Mouse (Mus musculus) liver, embryonic 14.5 days (tissue): ENCODE data around the gene Pnpla8. TPM values are rescaled to one million over a fixed set of nuclear protein-coding genes. Genes with fewer than 3 reads are reported as not detected.
A peak's percentile ranks its signal among the peaks of the same experiment; 100 is the strongest.

Source experiments
- ATAC-seq: fragments of 200-750 bp; cut with Nextera tagmentation; 2 replicates; pipeline ENCODE4 v1.8.0; 2017; ENCODE audit warnings: moderate number of reproducible peaks, mild to moderate bottlenecking, moderate library complexity; ENCODE audit not compliant: insufficient read depth
- DNase-seq, 3 experiments: peaks; one replicate each; pipeline ENCODE4 v3.0.0-alpha.2; 2012 to 2013; ENCODE audit warnings: low read depth in 3 of 3, low spot score in 3 of 3
- H3K27ac ChIP-seq: fragments of 300-500 bp; sonication (generic); 2 replicates; pipeline ENCODE4 v1.5.1; 2014; ENCODE audit warnings: moderate library complexity, mild to moderate bottlenecking, control low read depth, inconsistent platforms
- H3K27me3 ChIP-seq: fragments of 300-500 bp; sonication (generic); 2 replicates; pipeline ENCODE4 v1.6.1; 2014; ENCODE audit warnings: mild to moderate bottlenecking, low read length, moderate library complexity; ENCODE audit not compliant: control insufficient read depth, insufficient read depth
- H3K36me3 ChIP-seq: fragments of 300-500 bp; sonication (generic); replicated peaks from 2 replicates; pipeline ENCODE4 v1.6.1; 2014; ENCODE audit warnings: low read depth; ENCODE audit not compliant: control insufficient read depth, insufficient read depth
- H3K4me1 ChIP-seq, 2 experiments: fragments of 200-500 bp in 1 of 2; fragments of 300-500 bp in 1 of 2; sonication (generic) in 1 of 2; replicated peaks; 2 replicates each; pipeline ENCODE4 v1.6.1; 2012 to 2014; ENCODE audit warnings: antibody characterized with exemption in 1 of 2, inconsistent platforms in 1 of 2, low read length in 1 of 2; ENCODE audit not compliant: control insufficient read depth in 2 of 2, insufficient read depth in 2 of 2
- H3K4me2 ChIP-seq: fragments of 300-500 bp; sonication (generic); 2 replicates; pipeline ENCODE4 v1.6.1; 2014; ENCODE audit warnings: low read depth, mild to moderate bottlenecking, control low read depth, moderate library complexity
- H3K4me3 ChIP-seq, 2 experiments: fragments of 200-500 bp in 1 of 2; fragments of 300-500 bp in 1 of 2; sonication (generic) in 1 of 2; 2 replicates each; pipeline ENCODE4 v1.5.1; 2012 to 2014; ENCODE audit warnings: low read depth in 2 of 2, low read length in 2 of 2, mild to moderate bottlenecking in 2 of 2, control low read depth in 1 of 2, inconsistent platforms in 1 of 2, moderate library complexity in 1 of 2; ENCODE audit not compliant: insufficient read depth in 1 of 2
- H3K9ac ChIP-seq: fragments of 300-500 bp; sonication (generic); replicated peaks from 2 replicates; pipeline ENCODE4 v1.6.1; 2014; ENCODE audit warnings: mild to moderate bottlenecking, control low read depth, moderate library complexity
- H3K9me3 ChIP-seq: fragments of 300-500 bp; sonication (generic); 2 replicates; pipeline ENCODE4 v1.6.1; 2016; ENCODE audit warnings: low read length, mixed read lengths; ENCODE audit not compliant: control insufficient read depth
- CTCF ChIP-seq: IDR thresholded peaks from 2 replicates; pipeline ENCODE4 v1.5.1; 2016; ENCODE audit warnings: antibody characterized with exemption, low read depth, control low read depth
- EP300 ChIP-seq: IDR thresholded peaks from 2 replicates; pipeline ENCODE4 v1.6.1; 2016; ENCODE audit warnings: antibody characterized with exemption, low read depth
- WGBS: fragments of 180-500 bp; shearing (Covaris S2); extraction: QIAGEN DNeasy Blood & Tissue Kit; methylation state at CpG from one replicate; pipeline ENCODE4 v1.1.7; 2014; ENCODE audit not compliant: insufficient replicate concordance; 5-methylcytosine and 5-hydroxymethylcytosine counted together
- polyA plus RNA-seq, 2 experiments: library from polyadenylated mRNA; depleted of rRNA in 1 of 2; stranded (reverse) in 1 of 2; unstranded in 1 of 2; fragments of >200 nt; fragmentation: Nextera tagmentation in 1 of 2; extraction: Ambion mirVana in 1 of 2; gene quantifications; 2 replicates each; pipeline versions ENCODE4 v1.2.1 to v1.2.3; 2012 to 2014

Pnpla8 gene
- polyA plus RNA-seq, 2 experiments: 8.8 to 21.4 TPM

DNA sequence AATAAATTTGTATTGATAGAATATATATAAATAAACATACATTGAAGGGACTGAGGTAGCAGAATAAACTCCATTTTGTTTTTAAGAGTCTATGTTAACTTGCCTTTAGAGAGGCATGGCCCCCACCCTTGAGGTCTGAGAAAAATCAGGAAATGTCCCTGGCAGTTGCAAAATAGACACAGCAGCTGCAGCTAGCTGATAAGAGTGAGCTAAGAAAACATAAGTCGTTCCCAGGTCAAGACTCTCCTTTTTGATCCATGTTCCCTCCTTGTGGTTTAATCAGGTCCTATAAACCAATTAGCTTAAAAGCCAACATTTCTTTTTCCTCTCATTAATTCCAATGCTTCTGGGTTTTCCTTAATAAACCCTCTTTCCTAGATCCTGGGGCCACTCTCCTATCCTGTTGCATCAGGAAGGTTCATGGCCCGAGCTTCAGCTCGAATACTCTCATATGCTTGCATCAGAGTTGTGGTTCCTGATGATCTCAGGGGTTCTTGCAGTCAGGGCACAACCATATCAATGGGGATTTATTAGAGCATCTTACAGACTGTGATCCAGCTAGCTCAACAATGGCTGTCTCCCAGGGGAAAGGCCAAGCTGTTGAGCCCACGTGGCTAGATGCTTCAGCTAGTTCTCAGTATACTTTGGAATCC, 23.2 kb upstream of the Pnpla8 start:
- peak; percentile 74; the same call in 1 of the 2 replicates for ATAC-seq
- no peak overlapping the region for H3K4me2 ChIP-seq
- no peak overlapping the region for H3K27ac ChIP-seq
- H3K9me3 ChIP-seq: no peaks in the 10 kb centered on the region
- no peaks in the 10 kb centered on the region for H3K27me3 ChIP-seq
- H3K4me1 ChIP-seq: peaks cover 7 to 9% of the 10 kb centered on the region in 2 experiments
- no peak overlapping the region for H3K4me3 ChIP-seq
- TF ChIP-seq CTCF: no peak
- peak; percentile 59 for TF ChIP-seq EP300
- no peak overlapping the region for H3K9ac ChIP-seq
- no peaks in the 10 kb centered on the region for H3K36me3 ChIP-seq
- WGBS: 16% methylated on average over 4 of the region's 4 CpGs
- peak in 2 of 3 experiments; percentile 40 to 43 for DNase-seq

- Histone ChIP-seq H3K27me3 (no peaks in the 10 kb centered on the region), H3K4me2 (peak overlapping the region; percentile 94), H3K4me1 (peaks cover 6 to 8% of the 10 kb centered on the region in 2 experiments), H3K27ac (peak overlapping the region; percentile 49), H3K9ac (peak overlapping the region; percentile 89), H3K4me3 (peak overlapping the region; percentile 78 to 90), H3K9me3 (no peaks in the 10 kb centered on the region), H3K36me3 (peaks cover 4% of the 10 kb centered on the region)
- under 1% methylated on average over 37 of the region's 37 CpGs for WGBS
- TF ChIP-seq CTCF: no peak
- TF ChIP-seq EP300: no peak
- DNase-seq (no peak), ATAC-seq (no peak; the same call in 1 of the 2 replicates)
Measured at GRCm38 (mm10) chr12:44209141-44209823, 11.9 kb upstream of the Pnpla8 start.

DNA sequence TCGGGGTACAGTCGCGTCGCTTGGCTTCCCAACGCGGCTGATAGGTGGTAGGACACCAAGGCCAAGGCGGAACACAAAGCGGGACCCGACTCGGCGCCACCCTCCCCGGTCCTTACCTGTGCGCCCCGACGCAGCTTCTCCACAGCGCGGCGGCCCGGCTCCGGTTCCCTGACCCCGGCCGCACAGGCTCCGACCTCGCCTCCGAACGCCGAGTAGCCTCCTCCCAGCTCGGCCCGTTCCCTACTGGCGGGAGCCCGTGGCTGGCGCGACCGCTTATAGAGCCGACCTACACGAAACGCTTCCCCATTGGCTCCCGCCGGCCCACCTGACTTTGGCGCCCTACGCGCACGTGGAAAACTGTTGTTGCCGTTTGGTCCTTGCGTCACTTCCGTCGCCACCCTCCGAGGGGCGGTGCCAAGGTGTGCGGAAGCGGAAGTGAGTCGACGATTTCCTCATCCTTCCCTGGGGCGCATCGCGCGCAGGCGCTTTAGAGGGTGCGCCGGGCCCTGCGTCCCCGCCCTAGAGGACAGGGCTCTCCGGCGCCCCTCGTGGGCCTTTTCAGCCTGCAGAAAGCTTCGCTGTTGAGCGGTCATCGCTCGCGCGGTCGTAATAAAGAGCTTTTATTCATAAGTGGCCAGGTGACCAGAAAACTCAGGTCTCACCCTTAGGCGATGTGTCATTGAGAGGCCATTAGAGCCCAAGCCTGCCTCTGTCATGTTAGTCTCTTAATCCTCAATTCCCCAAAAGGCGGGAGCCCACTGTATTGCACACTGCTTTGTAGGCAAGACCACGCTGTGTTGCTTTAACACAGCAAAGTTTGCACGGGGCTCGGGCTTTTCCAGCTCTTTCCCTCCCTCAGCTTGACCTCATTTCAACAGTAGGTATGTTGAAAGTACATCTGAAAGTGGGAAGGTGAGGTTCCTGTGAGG, 11.1 kb upstream of the Pnpla8 start, which contains the start of gene Dnajb9:
Gene Dnajb9, minus strand, starts transcription at position 503 of the 929 bp plus-strand sequence.
- WGBS: 1% methylated on average over 77 of the region's 77 CpGs
- DNase-seq: peak; percentile 96 to 98 (median 97)
- no peaks in the 10 kb centered on the region for H3K9me3 ChIP-seq
- H3K4me2 ChIP-seq: peak within 1 kb of the TSS; percentile 94
- peak within 1 kb of the TSS; percentile 49 for H3K27ac ChIP-seq
- H3K27me3 ChIP-seq: no peaks in the 10 kb centered on the region
- ATAC-seq: peak; percentile 98
- H3K36me3 ChIP-seq: peaks cover 4% of the 10 kb centered on the region
- H3K9ac ChIP-seq: peak within 1 kb of the TSS; percentile 89
- TF ChIP-seq EP300 (no peak), CTCF (peak; percentile 88)
- peak within 1 kb of the TSS; percentile 78 to 90 for H3K4me3 ChIP-seq
- H3K4me1 ChIP-seq: peaks cover 6 to 8% of the 10 kb centered on the region in 2 experiments

DNA sequence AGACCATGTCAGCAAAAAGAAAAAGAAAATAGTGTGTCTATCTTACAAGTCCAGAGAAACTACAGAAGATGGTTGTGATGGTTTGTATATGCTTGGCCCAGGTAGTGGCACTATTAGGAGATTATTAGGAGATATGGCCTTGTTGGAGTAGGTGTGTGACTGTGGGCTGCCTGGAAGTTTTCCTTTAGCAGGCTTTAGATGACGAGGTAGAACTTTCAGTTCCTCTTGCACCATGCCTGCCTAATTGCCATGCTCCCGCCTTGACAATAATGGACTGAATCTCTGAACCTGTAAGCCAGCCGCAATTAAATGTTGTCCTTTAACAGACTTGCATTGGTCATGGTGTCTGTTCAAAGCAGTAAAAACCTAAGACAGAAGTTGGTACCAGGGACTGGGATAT, 9.6 kb upstream of the Pnpla8 start:
- Histone ChIP-seq H3K4me2 (no peak overlapping the region), H3K4me3 (no peak overlapping the region), H3K4me1 (peaks cover 6 to 8% of the 10 kb centered on the region in 2 experiments), H3K36me3 (no peaks in the 10 kb centered on the region), H3K27ac (no peak overlapping the region), H3K9me3 (no peaks in the 10 kb centered on the region), H3K9ac (no peak overlapping the region), H3K27me3 (no peaks in the 10 kb centered on the region)
- no peak for ATAC-seq
- no peak for DNase-seq
- TF ChIP-seq EP300: no peak
- no peak for TF ChIP-seq CTCF
- WGBS: 71% methylated on average over 3 of the region's 3 CpGs
